Mouse (Mus musculus) liver, postnatal 0 days (tissue): Measurements from ENCODE around the gene Olfr1223.

Experiments
- CTCF ChIP-seq: sonication (generic); IDR thresholded peaks from 2 replicates; pipeline ENCODE4 v1.5.1; 2016; ENCODE audit warnings: antibody characterized with exemption, low read depth
- EP300 ChIP-seq: IDR thresholded peaks from 2 replicates; pipeline ENCODE4 v1.6.1; 2016; ENCODE audit warnings: antibody characterized with exemption, low read depth, mild to moderate bottlenecking

GRCm38 (mm10) chr2:89199948-89200347, 48.6 kb upstream of the Olfr1223 start, which contains the start of gene Olfr1226:
- TF ChIP-seq CTCF (no peak), EP300 (no peak)
